Mouse (Mus musculus) heart, embryonic 13.5 days (tissue): ENCODE data around the gene Hoxc10. TPM values are rescaled to one million over a fixed set of nuclear protein-coding genes. Genes with fewer than 3 reads are reported as not detected.

Experiments used
- ATAC-seq: fragments of 200-750 bp; cut with Nextera tagmentation; 2 replicates; pipeline ENCODE4 v1.8.0; 2017; ENCODE audit warnings: moderate TSS enrichment; ENCODE audit not compliant: insufficient number of reproducible peaks, low FRiP score, low TSS enrichment; ENCODE audit errors: extremely low read depth
- H3K27ac ChIP-seq: fragments of 300-500 bp; sonication (generic); replicated peaks from 2 replicates; pipeline ENCODE4 v1.5.1; 2015; ENCODE audit warnings: moderate library complexity, mild to moderate bottlenecking, inconsistent platforms
- H3K27me3 ChIP-seq: fragments of 300-500 bp; sonication (generic); replicated peaks from 2 replicates; pipeline ENCODE4 v1.6.1; 2015; ENCODE audit warnings: mild to moderate bottlenecking, inconsistent platforms
- H3K36me3 ChIP-seq: fragments of 300-500 bp; sonication (generic); 2 replicates; pipeline ENCODE4 v1.6.1; 2015; ENCODE audit warnings: mild to moderate bottlenecking, inconsistent platforms
- H3K4me1 ChIP-seq: fragments of 300-500 bp; sonication (generic); 2 replicates; pipeline ENCODE4 v1.6.1; 2015; ENCODE audit warnings: inconsistent platforms
- H3K4me2 ChIP-seq: fragments of 300-500 bp; sonication (generic); 2 replicates; pipeline ENCODE4 v1.6.1; 2015; ENCODE audit warnings: inconsistent platforms, mild to moderate bottlenecking, moderate library complexity
- H3K4me3 ChIP-seq: fragments of 300-500 bp; sonication (generic); 2 replicates; pipeline ENCODE4 v1.5.1; 2015; ENCODE audit warnings: moderate library complexity, mild to moderate bottlenecking, inconsistent platforms
- H3K9ac ChIP-seq: fragments of 300-500 bp; sonication (generic); 2 replicates; pipeline ENCODE4 v1.6.1; 2015; ENCODE audit warnings: inconsistent platforms, mild to moderate bottlenecking, moderate library complexity
- H3K9me3 ChIP-seq: fragments of 300-500 bp; sonication (generic); 2 replicates; pipeline ENCODE4 v1.6.1; 2016; ENCODE audit warnings: inconsistent platforms
- WGBS: fragments of 180-500 bp; shearing (Covaris S2); methylation state at CpG from one replicate; pipeline ENCODE4 v1.1.7; 2015; ENCODE audit warnings: mixed read lengths; 5-methylcytosine and 5-hydroxymethylcytosine counted together
- polyA plus RNA-seq: library from polyadenylated mRNA; unstranded; fragments of >200 nt; fragmentation: Nextera tagmentation; extraction: Ambion mirVana; gene quantifications from 2 replicates; pipeline ENCODE4 v1.2.1, GENCODE M21; 2015

The Hoxc10 gene
- polyA plus RNA-seq, 1 experiment from 2014 or later = not detected

DNA sequence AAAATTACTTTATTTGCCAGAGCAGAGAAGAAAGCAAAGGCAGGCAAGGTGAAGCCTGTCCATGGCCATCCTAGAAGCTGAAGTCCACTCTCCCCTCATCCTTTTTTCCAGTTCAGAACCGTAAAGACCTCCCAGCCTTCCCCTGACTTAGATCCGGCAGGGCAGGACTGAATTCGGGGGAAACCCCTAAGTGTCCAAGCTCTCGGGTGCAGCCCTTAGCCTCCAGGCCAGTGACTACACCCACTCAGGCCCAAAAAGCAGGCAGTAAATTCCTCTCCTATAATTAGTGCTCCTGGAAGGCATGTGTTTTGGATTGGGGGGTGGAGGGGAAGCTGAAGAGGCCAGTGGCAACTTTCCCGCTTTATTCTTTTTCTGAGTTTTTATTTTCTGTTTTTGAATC is 39.2 kb downstream of the Hoxc10 start:
- peaks cover 100% of the 10 kb centered on the region for H3K27me3 ChIP-seq
- 5% methylated on average over 5 of the region's 5 CpGs for WGBS
- no peak for ATAC-seq

DNA sequence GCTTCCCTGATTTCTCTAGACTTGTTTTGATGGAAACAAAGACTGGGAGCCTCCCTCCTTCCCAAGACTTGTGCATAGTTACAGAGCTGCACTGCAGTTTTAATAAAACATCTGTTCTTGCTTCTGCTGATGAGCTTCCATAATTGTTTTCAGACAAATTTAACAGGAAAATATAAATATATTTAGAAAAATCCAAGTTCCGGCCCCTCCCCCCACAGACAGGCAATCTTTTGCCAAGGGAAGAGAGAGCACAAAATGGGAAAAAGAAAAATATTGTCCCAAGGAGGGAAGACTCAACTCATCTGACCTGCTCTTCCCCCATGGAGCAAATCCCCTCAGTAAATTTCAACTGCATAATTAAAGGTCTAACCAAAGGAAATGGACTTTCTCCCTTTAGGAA is 39.7 kb downstream of the Hoxc10 start:
- Histone ChIP-seq H3K9ac (no peak overlapping the region), H3K27ac (no peak overlapping the region), H3K4me3 (no peak overlapping the region), H3K4me1 (peaks cover 4% of the 10 kb centered on the region), H3K4me2 (no peak overlapping the region), H3K36me3 (no peaks in the 10 kb centered on the region), H3K27me3 (peaks cover 100% of the 10 kb centered on the region), H3K9me3 (no peaks in the 10 kb centered on the region)
- no peak for ATAC-seq
- 12% methylated on average over 1 of the region's 1 CpGs for WGBS

More for the DNA sequence above, 39.2 kb downstream of the Hoxc10 start:
- Histone ChIP-seq H3K4me1 (peaks cover 9% of the 10 kb centered on the region), H3K9me3 (no peaks in the 10 kb centered on the region), H3K4me2 (no peak overlapping the region), H3K4me3 (no peak overlapping the region), H3K9ac (no peak overlapping the region), H3K27ac (no peak overlapping the region), H3K36me3 (no peaks in the 10 kb centered on the region)

DNA sequence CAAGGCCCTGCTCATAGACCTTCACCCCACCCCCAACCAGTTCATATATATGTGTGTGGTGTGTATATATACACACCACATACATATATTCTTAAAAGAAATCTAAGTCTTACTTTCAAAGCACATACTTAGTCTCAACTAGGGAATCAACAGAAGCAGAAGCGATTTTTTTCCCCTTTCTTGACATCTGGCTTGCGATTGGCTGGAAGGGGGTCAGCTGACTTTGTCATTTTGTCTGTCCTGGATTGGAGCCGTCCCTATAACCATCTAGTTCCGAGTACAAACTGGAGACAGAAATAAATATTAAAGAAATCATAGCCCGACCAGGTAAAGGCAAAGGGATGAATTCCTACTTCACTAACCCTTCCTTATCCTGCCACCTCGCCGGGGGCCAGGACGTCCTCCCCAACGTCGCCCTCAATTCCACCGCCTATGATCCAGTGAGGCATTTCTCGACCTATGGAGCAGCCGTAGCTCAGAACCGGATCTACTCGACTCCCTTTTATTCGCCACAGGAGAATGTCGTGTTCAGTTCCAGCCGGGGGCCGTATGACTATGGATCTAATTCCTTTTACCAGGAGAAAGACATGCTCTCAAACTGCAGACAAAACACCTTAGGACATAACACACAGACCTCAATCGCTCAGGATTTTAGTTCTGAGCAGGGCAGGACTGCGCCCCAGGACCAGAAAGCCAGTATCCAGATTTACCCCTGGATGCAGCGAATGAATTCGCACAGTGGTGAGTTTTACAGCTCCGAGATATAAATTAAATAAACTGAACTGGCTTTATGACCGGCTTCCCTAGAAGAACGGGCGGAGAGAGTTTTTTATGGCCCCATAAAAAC is 42.9 kb downstream of the Hoxc10 start:
- Histone ChIP-seq H3K9ac (no peak overlapping the region), H3K27ac (no peak overlapping the region), H3K27me3 (peaks cover 98% of the 10 kb centered on the region), H3K4me3 (no peak overlapping the region), H3K4me2 (no peak overlapping the region), H3K36me3 (no peaks in the 10 kb centered on the region), H3K4me1 (peaks cover 11% of the 10 kb centered on the region), H3K9me3 (no peaks in the 10 kb centered on the region)
- no peak for ATAC-seq
- 1% methylated on average over 27 of the region's 27 CpGs for WGBS

DNA sequence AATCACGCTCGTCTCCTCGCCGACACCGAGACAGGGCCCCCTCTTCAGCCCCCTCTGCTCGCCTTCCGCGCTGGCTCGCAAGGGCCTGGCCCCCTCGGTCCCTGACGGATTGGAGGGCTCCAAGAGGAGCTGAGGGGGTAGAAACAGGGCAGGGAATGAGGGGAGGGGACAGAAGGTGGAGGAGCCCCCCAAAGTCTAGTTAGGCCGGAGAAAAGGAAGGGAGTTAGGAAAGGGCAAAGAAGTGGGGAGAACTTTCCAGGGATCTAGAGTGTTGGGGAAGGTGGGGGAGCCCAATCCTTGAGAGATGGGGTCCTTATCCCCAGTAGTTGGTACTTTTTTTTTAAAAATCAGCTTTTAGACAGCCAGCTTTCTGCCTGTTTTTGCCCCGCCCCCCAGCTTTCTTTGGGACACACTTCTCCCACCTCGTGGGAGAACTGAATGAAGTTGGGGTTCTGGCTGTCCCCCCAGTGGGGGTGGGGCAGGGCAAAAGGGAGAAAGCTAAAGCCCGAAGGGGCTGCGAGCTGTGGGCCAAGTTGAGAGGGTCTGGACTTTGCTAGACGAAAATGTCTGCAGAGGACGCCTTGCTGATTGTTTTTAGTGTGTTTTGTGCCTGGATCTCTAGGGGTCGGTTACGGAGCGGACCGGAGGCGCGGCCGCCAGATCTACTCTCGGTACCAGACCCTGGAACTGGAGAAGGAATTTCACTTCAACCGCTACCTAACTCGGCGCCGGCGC is 43.7 kb downstream of the Hoxc10 start:
- H3K36me3 ChIP-seq = no peaks in the 10 kb centered on the region
- no peak overlapping the region for H3K4me3 ChIP-seq
- H3K9ac ChIP-seq = no peak overlapping the region
- peaks cover 98% of the 10 kb centered on the region for H3K27me3 ChIP-seq
- WGBS = 2% methylated on average over 31 of the region's 31 CpGs
- peaks cover 16% of the 10 kb centered on the region for H3K4me1 ChIP-seq
- H3K27ac ChIP-seq = no peak overlapping the region
- H3K4me2 ChIP-seq = no peak overlapping the region
- H3K9me3 ChIP-seq = no peaks in the 10 kb centered on the region
- ATAC-seq = no peak

DNA sequence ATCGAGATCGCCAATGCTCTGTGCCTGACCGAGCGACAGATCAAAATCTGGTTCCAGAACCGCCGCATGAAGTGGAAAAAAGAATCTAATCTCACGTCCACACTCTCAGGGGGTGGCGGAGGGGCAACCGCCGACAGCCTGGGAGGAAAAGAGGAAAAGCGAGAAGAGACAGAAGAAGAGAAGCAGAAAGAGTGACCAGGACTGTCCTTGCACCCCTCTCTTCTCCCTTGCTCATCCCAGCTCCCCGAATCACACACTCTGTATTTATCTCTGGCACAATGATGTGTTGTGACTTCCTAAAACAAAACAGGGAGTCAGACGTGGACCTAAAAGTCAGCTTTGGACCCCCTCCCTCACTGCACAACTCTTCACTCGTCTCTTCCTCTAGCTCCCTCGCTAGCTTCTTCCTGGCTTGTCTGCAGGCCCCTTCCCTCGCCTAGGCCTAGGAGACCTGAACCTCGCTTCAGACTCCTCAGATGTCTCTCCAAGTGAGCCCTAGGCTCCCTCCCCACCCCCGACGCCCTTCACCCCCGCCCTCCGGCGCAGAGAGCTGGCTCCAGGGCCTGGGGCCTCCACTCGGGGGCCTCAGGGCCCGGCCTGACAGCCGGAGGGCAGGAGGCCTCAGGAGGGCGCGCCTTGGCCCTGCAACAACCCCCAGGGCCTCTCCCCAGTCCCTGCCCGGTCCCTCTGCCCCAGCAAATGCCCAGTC is 44.4 kb downstream of the Hoxc10 start:
- H3K36me3 ChIP-seq = no peaks in the 10 kb centered on the region
- H3K4me2 ChIP-seq = no peak overlapping the region
- H3K4me3 ChIP-seq = no peak overlapping the region
- 2% methylated on average over 28 of the region's 28 CpGs for WGBS
- H3K9ac ChIP-seq = no peak overlapping the region
- H3K4me1 ChIP-seq = peaks cover 16% of the 10 kb centered on the region
- H3K27me3 ChIP-seq = peaks cover 98% of the 10 kb centered on the region
- no peaks in the 10 kb centered on the region for H3K9me3 ChIP-seq
- H3K27ac ChIP-seq = no peak overlapping the region
- no peak for ATAC-seq

DNA sequence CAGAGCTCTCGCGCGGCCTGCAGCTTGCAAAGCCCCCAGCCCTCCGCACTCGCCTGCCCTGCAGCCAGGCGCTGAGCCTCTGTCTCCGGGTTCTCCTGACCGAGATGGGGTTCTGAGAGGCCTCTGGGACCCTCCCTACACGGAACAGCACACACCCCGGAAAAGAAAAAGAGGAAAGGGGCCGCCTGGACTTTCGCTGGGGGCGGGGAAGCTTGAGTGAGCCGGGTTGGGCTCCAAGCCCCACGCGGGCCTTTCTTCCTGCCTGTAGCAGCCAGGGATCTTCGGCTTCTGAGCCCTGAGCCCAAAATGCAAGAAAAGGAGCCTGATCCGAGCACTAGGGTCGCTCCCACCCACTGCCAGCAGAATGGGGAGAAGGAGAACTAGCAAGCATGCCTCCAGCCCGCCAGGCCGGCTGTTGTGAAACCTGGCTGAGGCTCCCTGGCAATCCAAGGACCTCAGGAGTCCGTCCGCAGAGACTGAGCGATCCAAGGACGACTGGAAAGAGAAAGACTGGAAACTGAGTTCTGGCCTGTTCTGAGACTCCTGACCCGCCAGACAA is 45.4 kb downstream of the Hoxc10 start:
- no peak for ATAC-seq
- 1% methylated on average over 26 of the region's 26 CpGs for WGBS
- Histone ChIP-seq H3K27me3 (peaks cover 98% of the 10 kb centered on the region), H3K4me2 (no peak overlapping the region), H3K36me3 (no peaks in the 10 kb centered on the region), H3K4me3 (no peak overlapping the region), H3K27ac (no peak overlapping the region), H3K4me1 (peaks cover 16% of the 10 kb centered on the region), H3K9me3 (no peaks in the 10 kb centered on the region), H3K9ac (no peak overlapping the region)

DNA sequence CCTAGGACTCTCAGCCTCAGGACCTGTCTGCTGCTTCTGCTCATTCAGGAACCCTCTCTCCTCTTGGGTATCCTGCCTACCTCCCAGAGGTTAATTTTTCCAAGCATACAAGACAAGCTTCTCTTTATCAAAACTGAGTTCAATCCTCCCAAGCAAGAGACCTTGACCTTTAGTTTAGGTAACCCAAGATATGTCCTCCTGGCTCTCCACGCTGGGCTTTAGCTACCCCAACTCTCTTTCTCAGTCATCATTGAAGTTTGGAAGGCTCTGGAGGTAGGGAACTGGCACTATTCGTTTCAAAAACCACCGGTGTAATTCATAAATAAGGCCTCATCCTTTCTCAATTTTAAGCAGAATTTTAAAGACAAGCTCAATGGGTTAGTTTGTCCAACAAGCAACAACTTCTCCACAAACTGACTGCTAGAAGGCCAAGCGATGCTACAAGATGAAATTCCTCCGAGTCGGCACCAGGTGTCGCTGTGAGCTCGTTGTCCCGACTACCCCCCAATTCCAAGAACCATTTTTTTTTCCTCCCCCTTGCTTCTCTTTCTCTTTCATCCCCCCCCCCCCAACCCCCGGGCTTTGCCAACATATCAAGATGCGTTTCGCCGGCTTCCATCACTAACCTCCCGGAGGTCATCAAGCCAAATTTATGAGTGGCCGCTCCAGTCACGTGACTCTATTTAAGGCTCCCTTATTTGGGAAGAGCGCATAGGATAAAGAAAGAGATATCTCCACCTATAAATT is 46.8 kb downstream of the Hoxc10 start:
- Histone ChIP-seq H3K36me3 (no peaks in the 10 kb centered on the region), H3K4me3 (peak overlapping the region; percentile 36), H3K4me2 (peak overlapping the region; percentile 55), H3K27ac (no peak overlapping the region), H3K9me3 (no peaks in the 10 kb centered on the region), H3K9ac (no peak overlapping the region), H3K4me1 (peaks cover 16% of the 10 kb centered on the region), H3K27me3 (peaks cover 98% of the 10 kb centered on the region)
- 3% methylated on average over 17 of the region's 17 CpGs for WGBS
- no peak; the same call in 1 of the 2 replicates for ATAC-seq

DNA sequence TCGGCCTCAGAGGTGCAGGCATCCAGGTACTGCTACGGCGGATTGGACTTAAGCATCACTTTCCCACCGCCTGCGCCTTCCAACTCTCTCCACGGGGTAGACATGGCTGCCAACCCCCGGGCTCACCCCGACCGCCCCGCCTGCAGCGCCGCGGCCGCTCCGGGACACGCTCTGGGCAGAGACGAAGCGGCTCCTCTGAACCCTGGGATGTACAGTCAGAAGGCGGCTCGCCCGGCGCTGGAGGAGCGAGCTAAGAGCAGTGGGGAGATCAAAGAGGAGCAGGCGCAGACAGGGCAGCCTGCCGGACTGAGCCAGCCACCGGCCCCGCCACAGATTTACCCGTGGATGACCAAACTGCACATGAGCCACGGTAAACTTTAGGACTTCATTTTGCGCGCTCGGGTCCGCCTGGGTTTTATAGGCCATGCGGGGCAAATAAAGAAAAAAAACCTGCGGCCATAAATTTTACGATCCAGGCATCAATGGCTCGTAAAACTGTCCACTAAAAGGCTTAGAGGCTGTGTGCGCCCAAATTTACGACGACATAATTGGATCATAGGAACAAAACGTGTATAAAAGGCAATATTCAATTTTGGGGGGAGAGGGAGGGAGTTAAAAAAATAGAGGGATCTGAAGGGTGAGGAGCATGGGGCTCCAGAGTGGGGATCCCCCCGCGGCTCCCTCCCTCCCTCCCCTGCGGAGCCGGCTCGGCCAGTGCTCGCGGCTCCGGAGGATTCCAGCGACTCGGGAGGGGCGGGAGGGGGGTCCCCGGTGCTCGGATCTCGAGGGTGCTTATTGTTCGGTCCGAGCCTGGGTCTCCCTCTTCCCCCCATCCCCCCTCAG is 47.8 kb downstream of the Hoxc10 start:
- H3K36me3 ChIP-seq = no peaks in the 10 kb centered on the region
- peaks cover 16% of the 10 kb centered on the region for H3K4me1 ChIP-seq
- no peak overlapping the region for H3K9ac ChIP-seq
- under 1% methylated on average over 52 of the region's 57 CpGs for WGBS
- ATAC-seq = no peak
- no peaks in the 10 kb centered on the region for H3K9me3 ChIP-seq
- H3K4me2 ChIP-seq = peak overlapping the region; percentile 55
- peak overlapping the region; percentile 36 for H3K4me3 ChIP-seq
- H3K27me3 ChIP-seq = peaks cover 98% of the 10 kb centered on the region
- no peak overlapping the region for H3K27ac ChIP-seq

DNA sequence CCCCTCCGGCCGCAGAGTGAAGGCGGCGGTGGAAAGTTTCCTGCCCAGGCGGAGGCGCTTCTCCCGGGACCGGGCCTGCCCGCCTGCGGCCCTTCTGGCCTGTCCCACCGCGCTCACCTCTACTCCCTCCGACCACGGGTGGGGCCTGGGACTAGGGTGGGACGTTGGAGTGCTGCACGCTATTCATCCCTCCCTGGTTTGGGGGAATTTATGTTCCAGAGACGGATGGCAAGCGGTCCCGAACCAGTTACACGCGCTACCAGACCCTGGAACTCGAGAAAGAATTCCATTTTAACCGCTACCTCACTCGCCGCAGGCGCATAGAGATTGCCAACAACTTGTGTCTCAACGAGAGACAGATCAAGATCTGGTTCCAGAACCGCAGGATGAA is 48.4 kb downstream of the Hoxc10 start:
- Histone ChIP-seq H3K27me3 (peaks cover 98% of the 10 kb centered on the region), H3K9me3 (no peaks in the 10 kb centered on the region), H3K27ac (no peak overlapping the region), H3K4me1 (peaks cover 16% of the 10 kb centered on the region), H3K9ac (no peak overlapping the region), H3K4me2 (peak overlapping the region; percentile 55), H3K36me3 (no peaks in the 10 kb centered on the region), H3K4me3 (peak overlapping the region; percentile 36)
- ATAC-seq = no peak
- 1% methylated on average over 23 of the region's 28 CpGs for WGBS
